Mouse (Mus musculus): ENCODE data around the gene Scaf8.

DNA sequence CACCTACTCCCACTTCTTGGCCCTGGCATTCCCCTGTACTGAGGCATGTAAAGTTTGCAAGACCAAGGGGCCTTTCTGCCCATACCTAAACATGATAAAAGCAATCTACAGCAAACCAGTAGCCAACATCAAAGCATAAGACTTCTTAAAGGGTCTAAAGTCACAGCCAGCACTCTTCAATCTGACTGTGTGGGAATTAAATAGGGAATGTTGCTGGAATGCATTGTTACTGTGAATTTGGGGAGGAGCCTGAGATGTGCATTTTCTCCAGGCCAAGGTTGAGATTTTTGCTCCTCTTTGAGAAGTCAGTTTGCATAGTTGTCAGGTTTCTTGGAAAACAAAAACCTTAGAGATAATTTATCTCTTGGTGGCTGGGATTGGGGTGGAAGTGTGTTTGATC is 36.4 kb downstream of the Scaf8 start:
- TF ChIP-seq POLR2A (IDR thresholded peaks at IDR 0.05; ENCODE audit: insufficient read depth, low read length) (no peak), EP300 (IDR thresholded peaks at IDR 0.05; ENCODE audit: insufficient read depth, low read depth, low read length) (no peak), CTCF (IDR thresholded peaks at IDR 0.05; ENCODE audit: low read depth, low read length) (no peak)

All from ES-Bruce4 (cell line).